Mouse (Mus musculus): ENCODE data around the gene Aifm1. TPM values are rescaled to one million over a fixed set of nuclear protein-coding genes. Genes with fewer than 3 reads are reported as not detected.
A peak's percentile ranks its signal among the peaks of the same experiment; 100 is the strongest.
"Not testable (repeated sequence)": the region's sequence is repeated elsewhere in the genome, so short reads cannot be mapped to it uniquely, and the experiment has no call there.

Gene Aifm1
- polyA plus RNA-seq, 1 experiment = 121 TPM

- Histone ChIP-seq H3K4me1 (ENCODE audit: control insufficient read depth, insufficient read depth, insufficient read length, low read length) (peaks cover 11% of the 10 kb centered on the region), H3K4me3 (ENCODE audit: insufficient read depth, low read depth, low read length) (no peak overlapping the region), H3K27ac (replicated peaks; ENCODE audit: low read depth, low read length) (no peak overlapping the region)
Measured at GRCm38 (mm10) chrX:48441954-48442353, 71.4 kb downstream of the Aifm1 start.

- peaks cover 11% of the 10 kb centered on the region for H3K4me1 ChIP-seq (ENCODE audit: control insufficient read depth, insufficient read depth, insufficient read length, low read length)
- H3K4me3 ChIP-seq (ENCODE audit: insufficient read depth, low read depth, low read length) = no peak overlapping the region
- no peak overlapping the region for H3K27ac ChIP-seq (replicated peaks; ENCODE audit: low read depth, low read length)
Measured at GRCm38 (mm10) chrX:48441548-48441947, 71.8 kb downstream of the Aifm1 start.

GRCm38 (mm10) chrX:48439036-48439435 is 74.3 kb downstream of the Aifm1 start:
- H3K4me1 ChIP-seq (ENCODE audit: control insufficient read depth, insufficient read depth, insufficient read length, low read length) = peaks cover 15% of the 10 kb centered on the region
- H3K4me3 ChIP-seq (ENCODE audit: insufficient read depth, low read depth, low read length) = no peak overlapping the region
- H3K27ac ChIP-seq (replicated peaks; ENCODE audit: low read depth, low read length) = no peak overlapping the region; the same call in 1 of the 2 replicates

- H3K27ac ChIP-seq (replicated peaks; ENCODE audit: low read depth, low read length) = peak overlapping the region; percentile 56; the same call in 1 of the 2 replicates
- H3K4me3 ChIP-seq (ENCODE audit: insufficient read depth, low read depth, low read length) = not testable (repeated sequence)
- peaks cover 19% of the 10 kb centered on the region for H3K4me1 ChIP-seq (ENCODE audit: control insufficient read depth, insufficient read depth, insufficient read length, low read length)
Measured at GRCm38 (mm10) chrX:48436082-48436481, 77.3 kb downstream of the Aifm1 start.

- Histone ChIP-seq H3K4me1 (ENCODE audit: control insufficient read depth, insufficient read depth, insufficient read length, low read length) (peaks cover 19% of the 10 kb centered on the region), H3K27ac (replicated peaks; ENCODE audit: low read depth, low read length) (peak overlapping the region; percentile 56), H3K4me3 (ENCODE audit: insufficient read depth, low read depth, low read length) (no peak overlapping the region)
Measured at GRCm38 (mm10) chrX:48435477-48435900, 77.9 kb downstream of the Aifm1 start.

GRCm38 (mm10) chrX:48434251-48434650 is 79.1 kb downstream of the Aifm1 start:
- Histone ChIP-seq H3K4me1 (ENCODE audit: control insufficient read depth, insufficient read depth, insufficient read length, low read length) (peaks cover 20% of the 10 kb centered on the region), H3K27ac (replicated peaks; ENCODE audit: low read depth, low read length) (peak overlapping the region; percentile 19; the same call in 1 of the 2 replicates), H3K4me3 (ENCODE audit: insufficient read depth, low read depth, low read length) (no peak overlapping the region)

GRCm38 (mm10) chrX:48433527-48433899 is 79.8 kb downstream of the Aifm1 start:
- H3K4me1 ChIP-seq (ENCODE audit: control insufficient read depth, insufficient read depth, insufficient read length, low read length) = peaks cover 18% of the 10 kb centered on the region
- peak overlapping the region; percentile 47 for H3K27ac ChIP-seq (replicated peaks; ENCODE audit: low read depth, low read length)
- H3K4me3 ChIP-seq (ENCODE audit: insufficient read depth, low read depth, low read length) = no peak overlapping the region; the same call in 1 of the 2 replicates

GRCm38 (mm10) chrX:48432599-48433526 is 80.5 kb downstream of the Aifm1 start:
- H3K4me3 ChIP-seq (ENCODE audit: insufficient read depth, low read depth, low read length) = no peak overlapping the region; the same call in 1 of the 2 replicates

GRCm38 (mm10) chrX:48429538-48429937 is 83.8 kb downstream of the Aifm1 start:
- Histone ChIP-seq H3K27ac (replicated peaks; ENCODE audit: low read depth, low read length) (peak overlapping the region; percentile 92), H3K4me3 (ENCODE audit: insufficient read depth, low read depth, low read length) (no peak overlapping the region), H3K4me1 (ENCODE audit: control insufficient read depth, insufficient read depth, insufficient read length, low read length) (peaks cover 24% of the 10 kb centered on the region)

More at GRCm38 (mm10) chrX:48432599-48433526, 80.5 kb downstream of the Aifm1 start:
- peaks cover 21% of the 10 kb centered on the region for H3K4me1 ChIP-seq (ENCODE audit: control insufficient read depth, insufficient read depth, insufficient read length, low read length)
- peak overlapping the region; percentile 47 for H3K27ac ChIP-seq (replicated peaks; ENCODE audit: low read depth, low read length)

GRCm38 (mm10) chrX:48429100-48429499 is 84.3 kb downstream of the Aifm1 start:
- H3K4me1 ChIP-seq (ENCODE audit: control insufficient read depth, insufficient read depth, insufficient read length, low read length) = peaks cover 25% of the 10 kb centered on the region
- H3K27ac ChIP-seq (replicated peaks; ENCODE audit: low read depth, low read length) = peak overlapping the region; percentile 96
- H3K4me3 ChIP-seq (ENCODE audit: insufficient read depth, low read depth, low read length) = no peak overlapping the region

GRCm38 (mm10) chrX:48428642-48429041 is 84.7 kb downstream of the Aifm1 start:
- peak overlapping the region; percentile 96 for H3K27ac ChIP-seq (replicated peaks; ENCODE audit: low read depth, low read length)
- no peak overlapping the region for H3K4me3 ChIP-seq (ENCODE audit: insufficient read depth, low read depth, low read length)
- peaks cover 25% of the 10 kb centered on the region for H3K4me1 ChIP-seq (ENCODE audit: control insufficient read depth, insufficient read depth, insufficient read length, low read length)

GRCm38 (mm10) chrX:48428241-48428640 is 85.1 kb downstream of the Aifm1 start:
- Histone ChIP-seq H3K4me3 (ENCODE audit: insufficient read depth, low read depth, low read length) (no peak overlapping the region; the same call in 1 of the 2 replicates), H3K27ac (replicated peaks; ENCODE audit: low read depth, low read length) (peak overlapping the region; percentile 99), H3K4me1 (ENCODE audit: control insufficient read depth, insufficient read depth, insufficient read length, low read length) (peaks cover 22% of the 10 kb centered on the region)

- peaks cover 20% of the 10 kb centered on the region for H3K4me1 ChIP-seq (ENCODE audit: control insufficient read depth, insufficient read depth, insufficient read length, low read length)
- peak overlapping the region; percentile 72 for H3K27ac ChIP-seq (replicated peaks; ENCODE audit: low read depth, low read length)
- no peak overlapping the region for H3K4me3 ChIP-seq (ENCODE audit: insufficient read depth, low read depth, low read length)
Measured at GRCm38 (mm10) chrX:48425280-48425679, 88.1 kb downstream of the Aifm1 start.

Data from brown adipose tissue, adult 24 weeks (tissue).